Comparison of ENCODE assay signal across 8 mouse cellular contexts in genomic region chr2:151980355-151980693, GRCm38 (mm10). TPM values are rescaled to one million over a fixed set of nuclear protein-coding genes. Genes with fewer than 3 reads are reported as not detected.
A peak's percentile ranks its signal among the peaks of the same experiment; 100 is the strongest.
DNase-seq lines count a peak whose midpoint lies in the region; ATAC-seq and TF ChIP-seq lines count a peak whose summit lies in the region.

No protein-coding gene starts in this region.

- intact Hi-C loops in heart, postnatal 10 days (cut with DNase I) = no loop called here

- DNase-seq in heart, embryonic 10.5 days (ENCODE audit: low spot score) = no peak
- no peak for DNase-seq in heart, postnatal 10 days
- no peak for DNase-seq in CH12.LX (ENCODE audit: extremely low read depth)
- no peak for DNase-seq in right cerebral cortex, postnatal 25 days
- DNase-seq in lung, adult 18-20 months = no peak
- DNase-seq in thymus, postnatal 14 days = no peak

- H3K4me3 ChIP-seq in heart, embryonic 10.5 days = peak overlapping the region; percentile 81
- H3K4me3 ChIP-seq in CH12.LX (replicated peaks in 1 of 3; ENCODE audit: low read depth in 2 of 3, low read length in 2 of 3, poor library complexity in 1 of 3) = peak overlapping the region in 2 of 3 experiments; percentile 18 to 88
- H3K4me3 ChIP-seq in forebrain, embryonic 15.5 days = peak overlapping the region; percentile 81
- H3K4me3 ChIP-seq in liver, embryonic 16.5 days (ENCODE audit: low read depth, low read length) = peak overlapping the region; percentile 74

- H3K79me2 ChIP-seq in CH12.LX (replicated peaks; ENCODE audit: control insufficient read depth, extremely low read depth, insufficient read depth, poor library complexity, severe bottlenecking) = no peaks in the 10 kb centered on the region; the same call in 1 of the 2 replicates

- peak overlapping the region; percentile 60 for H3K4me2 ChIP-seq in CH12.LX (ENCODE audit: insufficient read depth, low read depth, poor library complexity, severe bottlenecking)
- peak overlapping the region; percentile 90 for H3K4me2 ChIP-seq in forebrain, embryonic 15.5 days (replicated peaks)
- H3K4me2 ChIP-seq in liver, embryonic 16.5 days (ENCODE audit: low read depth, low read length) = peak overlapping the region; percentile 64

- peaks cover 11% of the 10 kb centered on the region; the same call in 1 of the 2 replicates for H3K27me3 ChIP-seq in heart, embryonic 10.5 days (ENCODE audit: insufficient read depth, poor library complexity, severe bottlenecking)
- peaks cover 2% of the 10 kb centered on the region for H3K27me3 ChIP-seq in CH12.LX (replicated peaks)
- H3K27me3 ChIP-seq in forebrain, embryonic 15.5 days = no peaks in the 10 kb centered on the region
- no peaks in the 10 kb centered on the region; the same call in 1 of the 2 replicates for H3K27me3 ChIP-seq in liver, embryonic 16.5 days (ENCODE audit: control insufficient read depth, insufficient read depth, low read depth, low read length)

- no peak for TF ChIP-seq RAD21 in CH12.LX (IDR thresholded peaks at IDR 0.05; ENCODE audit: low read depth, low read length)

- dilution Hi-C loops in CH12.LX (cut with MboI; ENCODE audit: extremely low pct_ligation_motif_present, extremely low pct_unique_long_range_greater_than_20kb, low sequenced_read_pairs) = no loop called here

- no peak overlapping the region for H3K9ac ChIP-seq in CH12.LX (ENCODE audit: insufficient read depth, low read depth)
- H3K9ac ChIP-seq in forebrain, embryonic 15.5 days (replicated peaks) = peak overlapping the region; percentile 78
- no peak overlapping the region for H3K9ac ChIP-seq in liver, embryonic 16.5 days (ENCODE audit: low read depth, low read length)

- peak overlapping the region; percentile 88 for H3K27ac ChIP-seq in heart, embryonic 10.5 days
- H3K27ac ChIP-seq in CH12.LX (ENCODE audit: insufficient read depth, low read depth) = no peak overlapping the region
- peak overlapping the region; percentile 67 for H3K27ac ChIP-seq in forebrain, embryonic 15.5 days (replicated peaks)
- no peak overlapping the region for H3K27ac ChIP-seq in liver, embryonic 16.5 days (ENCODE audit: low read length)

- ATAC-seq in forebrain, embryonic 15.5 days (replicated peaks) = peak; percentile 47; the same call in 1 of the 2 replicates
- ATAC-seq in liver, embryonic 16.5 days (ENCODE audit: low read depth) = no peak

- no peak for TF ChIP-seq POLR2A in CH12.LX (IDR thresholded peaks at IDR 0.05; ENCODE audit: low read depth, low read length)

- in situ Hi-C loops in CH12.LX (cut with MboI; ENCODE audit: low pct_ligation_motif_present, low pct_unique_long_range_greater_than_20kb, low sequenced_read_pairs) = no loop called here

- H3K4me1 ChIP-seq in heart, embryonic 10.5 days = peaks cover 29% of the 10 kb centered on the region
- H3K4me1 ChIP-seq in CH12.LX (ENCODE audit: control insufficient read depth in 1 of 2, insufficient read depth in 2 of 2) = peaks cover 26 to 52% of the 10 kb centered on the region in 2 experiments
- H3K4me1 ChIP-seq in forebrain, embryonic 15.5 days = peaks cover 34% of the 10 kb centered on the region
- H3K4me1 ChIP-seq in liver, embryonic 16.5 days (ENCODE audit: control insufficient read depth, low read depth, low read length) = peaks cover 32% of the 10 kb centered on the region

- H3K9me3 ChIP-seq in heart, embryonic 10.5 days = no peaks in the 10 kb centered on the region
- H3K9me3 ChIP-seq in CH12.LX (replicated peaks; ENCODE audit: low read length) = no peaks in the 10 kb centered on the region
- H3K9me3 ChIP-seq in forebrain, embryonic 15.5 days = no peaks in the 10 kb centered on the region
- H3K9me3 ChIP-seq in liver, embryonic 16.5 days (replicated peaks; ENCODE audit: control insufficient read depth, low read length) = no peaks in the 10 kb centered on the region

- no peak for TF ChIP-seq CTCF in CH12.LX (conservative IDR thresholded peaks at IDR 0.05 in 1 of 2, IDR thresholded peaks at IDR 0.05 in 1 of 2; ENCODE audit: low read depth in 2 of 2, low read length in 2 of 2)

- 36% methylated on average over 3 of the region's 3 CpGs for WGBS in heart, embryonic 10.5 days
- 23% methylated on average over 3 of the region's 3 CpGs for WGBS in forebrain, embryonic 15.5 days
- WGBS in liver, embryonic 16.5 days (ENCODE audit: insufficient replicate concordance) = 43% methylated on average over 3 of the region's 3 CpGs

- H3K36me3 ChIP-seq in heart, embryonic 10.5 days = no peaks in the 10 kb centered on the region
- H3K36me3 ChIP-seq in CH12.LX (replicated peaks in 1 of 2; ENCODE audit: control insufficient read depth in 1 of 2, insufficient read depth in 1 of 2, low read length in 1 of 2) = peaks cover 2 to 24% of the 10 kb centered on the region in 2 experiments
- no peaks in the 10 kb centered on the region for H3K36me3 ChIP-seq in forebrain, embryonic 15.5 days
- no peaks in the 10 kb centered on the region for H3K36me3 ChIP-seq in liver, embryonic 16.5 days (ENCODE audit: control insufficient read depth, insufficient read depth)

- TF ChIP-seq EP300 in CH12.LX (IDR thresholded peaks at IDR 0.05; ENCODE audit: low read length) = no peak

TF ChIP-seq in CH12.LX, 34 proteins besides CTCF, POLR2A, EP300 and RAD21:
- TF ChIP-seq RCOR1 (conservative IDR thresholded peaks at IDR 0.05; ENCODE audit: low read depth, low read length) = no peak
- TF ChIP-seq ZMIZ1 (IDR thresholded peaks at IDR 0.05; ENCODE audit: low read depth, low read length) = no peak
- no peak; the same call in 1 of the 2 replicates for TF ChIP-seq MEF2A (IDR thresholded peaks at IDR 0.05; ENCODE audit: borderline replicate concordance, low read depth, low read length)
- no peak for TF ChIP-seq SIN3A (IDR thresholded peaks at IDR 0.05; ENCODE audit: low read length)
- no peak for TF ChIP-seq JUN (IDR thresholded peaks at IDR 0.05; ENCODE audit: insufficient read depth, low read depth, low read length)
- TF ChIP-seq UBTF (IDR thresholded peaks at IDR 0.05; ENCODE audit: low read depth, low read length) = no peak
- TF ChIP-seq MAX (IDR thresholded peaks at IDR 0.05; ENCODE audit: low read length) = no peak
- TF ChIP-seq GABPA (IDR thresholded peaks at IDR 0.05; ENCODE audit: insufficient replicate concordance, low read depth, low read length) = no peak
- TF ChIP-seq ETS1 (conservative IDR thresholded peaks at IDR 0.05; ENCODE audit: low read depth, low read length) = no peak
- TF ChIP-seq POLR2AphosphoS2 (IDR thresholded peaks at IDR 0.05; ENCODE audit: low read depth, low read length) = no peak
TF ChIP-seq in CH12.LX: peak in this region for 0.

RNA-seq across cellular contexts. Expression of gene Fam110a, which starts 0.3 kb away (rescaled TPM):
- polyA plus RNA-seq in heart, embryonic 10.5 days (2016; fragmentation: Nextera tagmentation; extraction: Ambion mirVana) = 11.4 and 16.3 TPM in 2 replicates
- 1 to 10 TPM; 5.7 to 7.3 TPM for total RNA-seq in heart, postnatal 10 days (2021)
- total RNA-seq in CH12.LX (2012; rRNA removed) (8.9 and 9.8 TPM in 2 replicates), CH12.LX (2014; rRNA removed) (3.0 and 3.7 TPM in 2 replicates)
- polyA plus RNA-seq in CH12.LX (2012; ENCODE audit: insufficient read length, low read depth) = 5.2 and 6.3 TPM in 2 replicates
- polyA plus RNA-seq in forebrain, embryonic 15.5 days (2015; fragmentation: Nextera tagmentation; extraction: Ambion mirVana) = 71.9 and 75.2 TPM in 2 replicates
- 9.2 and 9.6 TPM in 2 replicates for polyA plus RNA-seq in liver, embryonic 16.5 days (2015; fragmentation: Nextera tagmentation; extraction: Ambion mirVana)

RNA-seq across cellular contexts. Expression of gene Slc52a3, which starts 16.0 kb away (rescaled TPM):
- polyA plus RNA-seq in heart, embryonic 10.5 days (2016; fragmentation: Nextera tagmentation; extraction: Ambion mirVana) = 1.2 and 1.3 TPM in 2 replicates
- total RNA-seq in heart, postnatal 10 days (2021) = 1 to 10 TPM; 2.1 to 2.6 TPM
- total RNA-seq in CH12.LX (2012; rRNA removed) (0.17 and 0.55 TPM in 2 replicates), CH12.LX (2014; rRNA removed) (0.23 TPM in 1 of 2 replicates, not detected in the other)
- 0.12 and 0.17 TPM in 2 replicates for polyA plus RNA-seq in CH12.LX (2012; ENCODE audit: insufficient read length, low read depth)
- 0.84 and 1.3 TPM in 2 replicates for polyA plus RNA-seq in forebrain, embryonic 15.5 days (2015; fragmentation: Nextera tagmentation; extraction: Ambion mirVana)
- polyA plus RNA-seq in liver, embryonic 16.5 days (2015; fragmentation: Nextera tagmentation; extraction: Ambion mirVana) = 1.1 and 1.4 TPM in 2 replicates

Comparison
In these comparisons a context has a peak if more than half of its experiments do, and no peak if none do; other contexts are left out.
1. H3K27ac ChIP-seq: peak in heart, embryonic 10.5 days (single experiment) and forebrain, embryonic 15.5 days (single experiment); none in CH12.LX (single experiment) and liver, embryonic 16.5 days (single experiment).
2. Peak in every context shown above with its lines, with median percentiles within 50 percentile points of each other: H3K4me3 ChIP-seq and H3K4me2 ChIP-seq.